Mouse (Mus musculus): ENCODE measurements around the gene C2cd4a. TPM values are rescaled to one million over a fixed set of nuclear protein-coding genes. Genes with fewer than 3 reads are reported as not detected.
A peak's percentile ranks its signal among the peaks of the same experiment; 100 is the strongest.

C2cd4a gene
- polyA plus RNA-seq, 1 experiment from 2014 or later: 0.24 TPM

GRCm38 (mm10) chr9:67860273-67860672 lies 28.1 kb upstream of the C2cd4a start:
- H3K4me2 ChIP-seq: no peak overlapping the region
- no peak for ATAC-seq (ENCODE audit: insufficient number of reproducible peaks, insufficient read depth, low FRiP score, low TSS enrichment, low read depth)
- 77% methylated on average over 2 of the region's 2 CpGs for WGBS

DNA sequence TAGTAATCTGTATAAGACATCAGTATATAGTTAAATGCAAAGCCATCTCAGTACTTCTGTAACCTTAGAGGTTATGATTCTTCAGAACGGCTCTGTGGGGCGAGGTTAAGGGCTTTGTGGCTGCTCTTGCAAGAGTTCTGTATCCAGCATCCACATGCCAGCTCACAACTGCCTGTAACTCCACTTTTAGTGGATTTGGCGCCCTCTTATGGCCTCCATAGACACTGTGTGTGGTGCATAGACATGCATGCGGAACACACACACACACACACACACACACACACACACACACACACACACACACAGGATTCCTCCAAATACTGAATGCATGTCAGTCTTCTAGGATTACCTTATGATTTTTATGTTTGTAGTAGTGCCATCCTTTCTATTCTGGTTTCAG lies 19.0 kb upstream of the C2cd4a start:
- no peak overlapping the region for H3K4me3 ChIP-seq (replicated peaks)
- no peak overlapping the region for H3K4me2 ChIP-seq
- H3K36me3 ChIP-seq: peaks cover 4% of the 10 kb centered on the region; the same call in 1 of the 2 replicates
- no peak overlapping the region for H3K27ac ChIP-seq
- no peak overlapping the region for H3K9ac ChIP-seq (replicated peaks)
- ATAC-seq (ENCODE audit: insufficient number of reproducible peaks, insufficient read depth, low FRiP score, low TSS enrichment, low read depth): no peak
- no peaks in the 10 kb centered on the region for H3K27me3 ChIP-seq
- H3K9me3 ChIP-seq: no peaks in the 10 kb centered on the region
- 75% methylated on average over 4 of the region's 4 CpGs for WGBS
- H3K4me1 ChIP-seq (replicated peaks): 0 out of 2 replicates have a peak, but pooled peaks cover 3% of the 10 kb centered on the region

More at GRCm38 (mm10) chr9:67860273-67860672, 28.1 kb upstream of the C2cd4a start:
- no peaks in the 10 kb centered on the region for H3K27me3 ChIP-seq
- no peak overlapping the region for H3K9ac ChIP-seq (replicated peaks)
- no peak overlapping the region for H3K4me3 ChIP-seq (replicated peaks)
- H3K4me1 ChIP-seq (replicated peaks): peaks cover 5% of the 10 kb centered on the region
- H3K9me3 ChIP-seq: no peaks in the 10 kb centered on the region
- no peak overlapping the region for H3K27ac ChIP-seq
- H3K36me3 ChIP-seq: peaks cover 7% of the 10 kb centered on the region

- no peak overlapping the region for H3K4me2 ChIP-seq
- H3K27ac ChIP-seq: no peak overlapping the region
- H3K4me1 ChIP-seq (replicated peaks): 0 out of 2 replicates have a peak, but pooled peaks cover 3% of the 10 kb centered on the region
- H3K36me3 ChIP-seq: peaks cover 2% of the 10 kb centered on the region; the same call in 1 of the 2 replicates
- no peaks in the 10 kb centered on the region for H3K9me3 ChIP-seq
- no peak overlapping the region for H3K9ac ChIP-seq (replicated peaks)
- H3K27me3 ChIP-seq: no peaks in the 10 kb centered on the region
- WGBS: 92% methylated on average over 3 of the region's 3 CpGs
- no peak for ATAC-seq (ENCODE audit: insufficient number of reproducible peaks, insufficient read depth, low FRiP score, low TSS enrichment, low read depth)
- no peak overlapping the region for H3K4me3 ChIP-seq (replicated peaks)
Observed at GRCm38 (mm10) chr9:67849846-67850245, 17.7 kb upstream of the C2cd4a start.

GRCm38 (mm10) chr9:67849397-67849796 lies 17.3 kb upstream of the C2cd4a start:
- Histone ChIP-seq H3K4me2 (no peak overlapping the region), H3K27ac (no peak overlapping the region), H3K27me3 (no peaks in the 10 kb centered on the region), H3K36me3 (no peaks in the 10 kb centered on the region; the same call in 1 of the 2 replicates), H3K9me3 (no peaks in the 10 kb centered on the region), H3K9ac (replicated peaks) (no peak overlapping the region), H3K4me1 (replicated peaks) (0 out of 2 replicates have a peak, but pooled peaks cover 3% of the 10 kb centered on the region), H3K4me3 (replicated peaks) (no peak overlapping the region)
- no peak for ATAC-seq (ENCODE audit: insufficient number of reproducible peaks, insufficient read depth, low FRiP score, low TSS enrichment, low read depth)
- 86% methylated on average over 12 of the region's 12 CpGs for WGBS

- Histone ChIP-seq H3K27ac (no peak overlapping the region), H3K4me3 (replicated peaks) (no peak overlapping the region), H3K9me3 (no peaks in the 10 kb centered on the region), H3K27me3 (no peaks in the 10 kb centered on the region), H3K4me1 (replicated peaks) (0 out of 2 replicates have a peak, but pooled peaks cover 3% of the 10 kb centered on the region), H3K4me2 (no peak overlapping the region), H3K36me3 (no peaks in the 10 kb centered on the region), H3K9ac (replicated peaks) (no peak overlapping the region)
- WGBS: 92% methylated on average over 3 of the region's 3 CpGs
- ATAC-seq (ENCODE audit: insufficient number of reproducible peaks, insufficient read depth, low FRiP score, low TSS enrichment, low read depth): no peak
Observed at GRCm38 (mm10) chr9:67847606-67848005, 15.5 kb upstream of the C2cd4a start.

DNA sequence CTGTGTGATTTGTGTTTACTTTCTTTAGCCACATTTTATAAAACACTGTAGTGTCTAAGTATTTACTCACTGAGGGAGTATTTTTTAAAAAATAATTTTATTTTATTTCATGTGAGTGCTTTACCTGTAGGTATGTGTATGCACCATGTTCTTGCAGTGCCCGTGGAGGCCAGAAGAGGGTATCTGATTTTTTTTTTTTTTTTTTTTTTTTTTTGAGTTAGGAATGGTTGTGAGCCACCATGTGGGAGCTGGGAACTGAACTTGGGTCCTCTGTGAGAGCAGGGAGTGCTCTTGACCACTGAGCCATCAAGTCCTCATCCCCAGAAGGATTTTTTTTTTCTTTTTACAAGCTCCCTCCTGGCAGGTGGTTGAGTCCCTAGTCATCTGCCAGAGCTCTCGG lies 14.0 kb upstream of the C2cd4a start:
- WGBS: 100% methylated on average over 2 of the region's 2 CpGs
- H3K4me1 ChIP-seq (replicated peaks): peaks cover 4% of the 10 kb centered on the region; the same call in 1 of the 2 replicates
- no peak overlapping the region for H3K27ac ChIP-seq
- no peaks in the 10 kb centered on the region for H3K36me3 ChIP-seq
- no peak for ATAC-seq (ENCODE audit: insufficient number of reproducible peaks, insufficient read depth, low FRiP score, low TSS enrichment, low read depth)
- no peaks in the 10 kb centered on the region for H3K27me3 ChIP-seq
- H3K4me3 ChIP-seq (replicated peaks): no peak overlapping the region
- no peak overlapping the region for H3K9ac ChIP-seq (replicated peaks)
- H3K4me2 ChIP-seq: no peak overlapping the region
- no peaks in the 10 kb centered on the region for H3K9me3 ChIP-seq

- no peaks in the 10 kb centered on the region for H3K36me3 ChIP-seq
- 72% methylated on average over 5 of the region's 5 CpGs for WGBS
- no peak overlapping the region for H3K27ac ChIP-seq
- no peak for ATAC-seq (ENCODE audit: insufficient number of reproducible peaks, insufficient read depth, low FRiP score, low TSS enrichment, low read depth)
- no peak overlapping the region for H3K9ac ChIP-seq (replicated peaks)
- H3K4me2 ChIP-seq: no peak overlapping the region
- peaks cover 8% of the 10 kb centered on the region; the same call in 1 of the 2 replicates for H3K4me1 ChIP-seq (replicated peaks)
- no peaks in the 10 kb centered on the region for H3K9me3 ChIP-seq
- H3K27me3 ChIP-seq: no peaks in the 10 kb centered on the region
- H3K4me3 ChIP-seq (replicated peaks): no peak overlapping the region
Observed at GRCm38 (mm10) chr9:67845648-67846047, 13.5 kb upstream of the C2cd4a start.

GRCm38 (mm10) chr9:67845012-67845411 lies 12.9 kb upstream of the C2cd4a start:
- Histone ChIP-seq H3K4me3 (replicated peaks) (no peak overlapping the region), H3K4me1 (replicated peaks) (peaks cover 9% of the 10 kb centered on the region; the same call in 1 of the 2 replicates), H3K27ac (no peak overlapping the region), H3K9ac (replicated peaks) (no peak overlapping the region), H3K36me3 (no peaks in the 10 kb centered on the region), H3K9me3 (no peaks in the 10 kb centered on the region), H3K27me3 (no peaks in the 10 kb centered on the region), H3K4me2 (no peak overlapping the region)
- WGBS: 71% methylated on average over 4 of the region's 4 CpGs
- ATAC-seq (ENCODE audit: insufficient number of reproducible peaks, insufficient read depth, low FRiP score, low TSS enrichment, low read depth): no peak

DNA sequence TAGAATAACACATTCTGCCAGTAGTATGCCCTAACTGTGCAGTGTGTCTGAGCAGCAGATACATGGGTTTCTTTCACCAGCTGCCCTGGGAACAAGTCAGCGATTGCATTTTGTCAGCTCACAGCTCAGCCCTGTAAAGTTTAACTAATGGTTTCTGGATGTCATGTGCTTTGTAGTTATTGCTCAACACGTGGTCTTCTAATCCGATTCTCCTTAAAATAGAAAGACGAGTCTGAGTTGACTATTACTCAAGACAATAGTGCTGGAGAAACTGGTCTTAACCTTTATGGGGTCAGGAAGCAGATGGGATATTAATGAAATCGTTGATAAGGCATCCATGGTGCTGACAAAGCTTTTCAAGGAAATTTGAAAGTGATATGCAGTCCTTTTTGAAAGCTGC lies 10.7 kb upstream of the C2cd4a start:
- Histone ChIP-seq H3K9ac (replicated peaks) (no peak overlapping the region), H3K27me3 (no peaks in the 10 kb centered on the region), H3K27ac (no peak overlapping the region), H3K9me3 (no peaks in the 10 kb centered on the region), H3K36me3 (no peaks in the 10 kb centered on the region), H3K4me1 (replicated peaks) (peaks cover 9% of the 10 kb centered on the region; the same call in 1 of the 2 replicates), H3K4me3 (replicated peaks) (no peak overlapping the region), H3K4me2 (no peak overlapping the region)
- ATAC-seq (ENCODE audit: insufficient number of reproducible peaks, insufficient read depth, low FRiP score, low TSS enrichment, low read depth): no peak
- 45% methylated on average over 5 of the region's 5 CpGs for WGBS

GRCm38 (mm10) chr9:67839981-67840859 lies 8.1 kb upstream of the C2cd4a start, which contains the start of gene Vps13c:
Gene Vps13c, plus strand, starts transcription at chr9:67840396.
- Histone ChIP-seq H3K36me3 (no peaks in the 10 kb centered on the region), H3K27ac (peak within 1 kb of the TSS; percentile 4; the same call in 1 of the 2 replicates), H3K27me3 (no peaks in the 10 kb centered on the region), H3K4me3 (replicated peaks) (peak within 1 kb of the TSS; percentile 70), H3K9ac (replicated peaks) (peak within 1 kb of the TSS; percentile 72), H3K4me1 (replicated peaks) (peaks cover 9% of the 10 kb centered on the region; the same call in 1 of the 2 replicates), H3K4me2 (peak within 1 kb of the TSS; percentile 70), H3K9me3 (no peaks in the 10 kb centered on the region)
- WGBS: under 1% methylated on average over 38 of the region's 53 CpGs
- peak; percentile 96 for ATAC-seq (ENCODE audit: insufficient number of reproducible peaks, insufficient read depth, low FRiP score, low TSS enrichment, low read depth)

DNA sequence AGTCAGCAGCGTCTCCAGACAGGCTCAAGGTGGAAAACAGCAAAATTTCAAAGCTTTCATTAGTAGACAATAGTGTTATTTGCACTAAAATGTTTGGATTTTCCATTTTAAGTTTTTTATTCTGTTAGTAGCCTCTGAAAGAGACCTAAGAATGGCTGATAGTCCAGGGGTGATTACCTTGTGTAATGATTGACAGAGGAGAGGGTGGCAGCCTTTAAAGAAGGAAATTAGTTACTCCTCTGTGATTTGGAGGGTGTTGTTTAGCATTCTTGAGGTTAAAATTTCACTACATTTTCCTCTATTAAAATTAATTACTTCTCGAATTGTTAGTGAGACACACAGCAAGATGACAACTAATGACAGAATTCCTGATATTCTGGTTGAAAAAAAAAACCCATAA lies 5.2 kb upstream of the C2cd4a start:
- no peak overlapping the region for H3K9ac ChIP-seq (replicated peaks)
- H3K4me3 ChIP-seq (replicated peaks): no peak overlapping the region
- no peak for ATAC-seq (ENCODE audit: insufficient number of reproducible peaks, insufficient read depth, low FRiP score, low TSS enrichment, low read depth)
- no peaks in the 10 kb centered on the region for H3K9me3 ChIP-seq
- WGBS: 83% methylated on average over 2 of the region's 2 CpGs
- no peaks in the 10 kb centered on the region for H3K36me3 ChIP-seq
- peaks cover 8% of the 10 kb centered on the region for H3K27me3 ChIP-seq
- H3K27ac ChIP-seq: no peak overlapping the region
- peaks cover 10% of the 10 kb centered on the region; the same call in 1 of the 2 replicates for H3K4me1 ChIP-seq (replicated peaks)
- no peak overlapping the region for H3K4me2 ChIP-seq

Measured in limb, embryonic 12.5 days (tissue).